Mouse (Mus musculus) heart, postnatal 0 days (tissue): ENCODE results near the gene Kcnip3. TPM values are rescaled to one million over a fixed set of nuclear protein-coding genes. Genes with fewer than 3 reads are reported as not detected.

ENCODE experiments used
- ATAC-seq: fragments of 200-750 bp; cut with Nextera tagmentation; 2 replicates; pipeline ENCODE4 v1.8.0; 2017; ENCODE audit warnings: low read depth, moderate number of reproducible peaks, moderate library complexity; ENCODE audit not compliant: insufficient read depth
- DNase-seq: peaks from one replicate; pipeline ENCODE4 v3.0.0-alpha.2; 2016; ENCODE audit warnings: low spot score
- H3K27ac ChIP-seq: fragments of 300-500 bp; sonication (generic); 2 replicates; pipeline ENCODE4 v1.5.1; 2014; ENCODE audit warnings: low read depth, mild to moderate bottlenecking
- H3K27me3 ChIP-seq: fragments of 300-500 bp; sonication (generic); 2 replicates; pipeline ENCODE4 v1.6.1; 2014; ENCODE audit warnings: low read length, mixed read lengths; ENCODE audit not compliant: control insufficient read depth, insufficient read depth
- H3K36me3 ChIP-seq: fragments of 300-500 bp; sonication (generic); replicated peaks from 2 replicates; pipeline ENCODE4 v1.6.1; 2014; ENCODE audit warnings: low read length, mixed read lengths; ENCODE audit not compliant: control insufficient read depth, insufficient read depth
- H3K4me1 ChIP-seq: fragments of 300-500 bp; sonication (generic); 2 replicates; pipeline ENCODE4 v1.6.1; 2014; ENCODE audit warnings: antibody characterized with exemption; ENCODE audit not compliant: control insufficient read depth, insufficient read depth
- H3K4me2 ChIP-seq: fragments of 300-500 bp; sonication (generic); 2 replicates; pipeline ENCODE4 v1.6.1; 2014; ENCODE audit warnings: low read depth, mild to moderate bottlenecking, low read length, moderate library complexity
- H3K4me3 ChIP-seq: fragments of 300-500 bp; sonication (generic); 2 replicates; pipeline ENCODE4 v1.5.1; 2014; ENCODE audit warnings: low read depth, low read length
- H3K9ac ChIP-seq: fragments of 300-500 bp; sonication (generic); replicated peaks from 2 replicates; pipeline ENCODE4 v1.6.1; 2014; ENCODE audit warnings: low read depth, low read length, mixed read lengths
- H3K9me3 ChIP-seq: fragments of 300-500 bp; sonication (generic); replicated peaks from 2 replicates; pipeline ENCODE4 v1.6.1; 2016; ENCODE audit warnings: low read length; ENCODE audit not compliant: control insufficient read depth
- CTCF ChIP-seq: IDR thresholded peaks from 2 replicates; pipeline ENCODE4 v1.5.1; 2016; ENCODE audit warnings: antibody characterized with exemption, control low read depth, low read depth
- EP300 ChIP-seq: IDR thresholded peaks from 2 replicates; pipeline ENCODE4 v1.6.1; 2016; ENCODE audit warnings: antibody characterized with exemption, low read depth
- WGBS: fragments of 180-500 bp; shearing (Covaris S2); extraction: QIAGEN DNeasy Blood & Tissue Kit; methylation state at CpG from one replicate; pipeline ENCODE4 v1.1.7; 2014; 5-methylcytosine and 5-hydroxymethylcytosine counted together
- polyA plus RNA-seq: library from polyadenylated mRNA; unstranded; fragments of >200 nt; fragmentation: Nextera tagmentation; extraction: Ambion mirVana; gene quantifications from 2 replicates; pipeline ENCODE4 v1.2.1, GENCODE M21; 2015
- total RNA-seq: library from RNA; depleted of rRNA; stranded (reverse); fragments of >200 nt; gene quantifications from 2 replicates; pipeline ENCODE4 v1.2.3, GENCODE M21; 2014; ENCODE audit warnings: low replicate concordance

The Kcnip3 gene
- total and polyA plus RNA-seq, 2 experiments from 2014 or later: 0.20 to 7.9 TPM

- ATAC-seq: no peak
- WGBS: 84% methylated on average over 5 of the region's 5 CpGs
- no peaks in the 10 kb centered on the region for H3K36me3 ChIP-seq
- no peak overlapping the region for H3K27ac ChIP-seq
- H3K4me2 ChIP-seq: no peak overlapping the region
- H3K4me3 ChIP-seq: no peak overlapping the region
- DNase-seq: no peak
- H3K27me3 ChIP-seq: no peaks in the 10 kb centered on the region
- no peaks in the 10 kb centered on the region for H3K9me3 ChIP-seq
- no peak overlapping the region for H3K9ac ChIP-seq
- TF ChIP-seq EP300 (no peak), CTCF (no peak)
- H3K4me1 ChIP-seq: no peaks in the 10 kb centered on the region
These were observed 51.7 kb downstream of the Kcnip3 start for GRCm38 (mm10) chr2:127470183-127470582.

- WGBS: 5% methylated on average over 8 of the region's 8 CpGs
- peak; percentile 83 for ATAC-seq
- H3K9ac ChIP-seq: no peak overlapping the region
- no peak overlapping the region for H3K4me2 ChIP-seq
- no peaks in the 10 kb centered on the region for H3K36me3 ChIP-seq
- peaks cover 10% of the 10 kb centered on the region for H3K4me1 ChIP-seq
- no peaks in the 10 kb centered on the region for H3K9me3 ChIP-seq
- H3K4me3 ChIP-seq: no peak overlapping the region
- no peak overlapping the region for H3K27ac ChIP-seq
- peak; percentile 75 for DNase-seq
- no peaks in the 10 kb centered on the region for H3K27me3 ChIP-seq
- peak; percentile 98 for TF ChIP-seq CTCF
- no peak for TF ChIP-seq EP300
These were observed 59.6 kb downstream of the Kcnip3 start for GRCm38 (mm10) chr2:127462314-127462713.

- H3K4me2 ChIP-seq: no peak overlapping the region
- no peak for DNase-seq
- H3K4me1 ChIP-seq: peaks cover 10% of the 10 kb centered on the region
- 33% methylated on average over 9 of the region's 9 CpGs for WGBS
- TF ChIP-seq EP300 (no peak), CTCF (no peak)
- no peak for ATAC-seq
- H3K9me3 ChIP-seq: no peaks in the 10 kb centered on the region
- H3K27ac ChIP-seq: no peak overlapping the region
- H3K27me3 ChIP-seq: no peaks in the 10 kb centered on the region
- no peak overlapping the region for H3K4me3 ChIP-seq
- H3K9ac ChIP-seq: no peak overlapping the region
- H3K36me3 ChIP-seq: no peaks in the 10 kb centered on the region
These were observed 60.5 kb downstream of the Kcnip3 start for GRCm38 (mm10) chr2:127461351-127461750.

GRCm38 (mm10) chr2:127459341-127459740, 62.6 kb downstream of the Kcnip3 start:
- Histone ChIP-seq H3K4me2 (no peak overlapping the region), H3K4me3 (no peak overlapping the region), H3K27ac (no peak overlapping the region), H3K9me3 (no peaks in the 10 kb centered on the region), H3K9ac (no peak overlapping the region), H3K27me3 (no peaks in the 10 kb centered on the region), H3K36me3 (no peaks in the 10 kb centered on the region), H3K4me1 (peaks cover 5% of the 10 kb centered on the region)
- 80% methylated on average over 2 of the region's 2 CpGs for WGBS
- TF ChIP-seq CTCF (no peak), EP300 (no peak)
- DNase-seq (no peak), ATAC-seq (no peak)

GRCm38 (mm10) chr2:127453764-127454163, 68.1 kb downstream of the Kcnip3 start:
- no peaks in the 10 kb centered on the region for H3K27me3 ChIP-seq
- no peaks in the 10 kb centered on the region for H3K9me3 ChIP-seq
- no peak overlapping the region for H3K27ac ChIP-seq
- H3K4me1 ChIP-seq: 0 out of 2 replicates have a peak, but pooled peaks cover 5% of the 10 kb centered on the region
- H3K36me3 ChIP-seq: no peaks in the 10 kb centered on the region
- DNase-seq (peak; percentile 54), ATAC-seq (no peak)
- 2% methylated on average over 5 of the region's 5 CpGs for WGBS
- no peak overlapping the region for H3K9ac ChIP-seq
- H3K4me3 ChIP-seq: no peak overlapping the region
- TF ChIP-seq CTCF (peak; percentile 90), EP300 (no peak)
- no peak overlapping the region for H3K4me2 ChIP-seq

GRCm38 (mm10) chr2:127453141-127453540, 68.8 kb downstream of the Kcnip3 start:
- no peak overlapping the region for H3K27ac ChIP-seq

More at GRCm38 (mm10) chr2:127453141-127453540, 68.8 kb downstream of the Kcnip3 start:
- ATAC-seq (no peak), DNase-seq (no peak)
- H3K9me3 ChIP-seq: no peaks in the 10 kb centered on the region
- 74% methylated on average over 9 of the region's 9 CpGs for WGBS
- TF ChIP-seq CTCF: no peak
- TF ChIP-seq EP300: no peak
- no peaks in the 10 kb centered on the region for H3K36me3 ChIP-seq
- no peak overlapping the region for H3K4me3 ChIP-seq
- no peaks in the 10 kb centered on the region for H3K27me3 ChIP-seq
- 0 out of 2 replicates have a peak, but pooled peaks cover 5% of the 10 kb centered on the region for H3K4me1 ChIP-seq
- no peak overlapping the region for H3K9ac ChIP-seq
- no peak overlapping the region for H3K4me2 ChIP-seq
